Mouse (Mus musculus) v-Abl transformed pro-B cells (cell line): ENCODE data around the gene Pin1.

Source experiments
- in situ Hi-C, 2 experiments: fragments of 400-800 bp; cut with MboI; formaldehyde crosslinking; loops; one replicate each; pipeline ENCODE4 v1.15.1; 2025; ENCODE audit not compliant: unreplicated experiment in 2 of 2

Pin1 gene

DNA sequence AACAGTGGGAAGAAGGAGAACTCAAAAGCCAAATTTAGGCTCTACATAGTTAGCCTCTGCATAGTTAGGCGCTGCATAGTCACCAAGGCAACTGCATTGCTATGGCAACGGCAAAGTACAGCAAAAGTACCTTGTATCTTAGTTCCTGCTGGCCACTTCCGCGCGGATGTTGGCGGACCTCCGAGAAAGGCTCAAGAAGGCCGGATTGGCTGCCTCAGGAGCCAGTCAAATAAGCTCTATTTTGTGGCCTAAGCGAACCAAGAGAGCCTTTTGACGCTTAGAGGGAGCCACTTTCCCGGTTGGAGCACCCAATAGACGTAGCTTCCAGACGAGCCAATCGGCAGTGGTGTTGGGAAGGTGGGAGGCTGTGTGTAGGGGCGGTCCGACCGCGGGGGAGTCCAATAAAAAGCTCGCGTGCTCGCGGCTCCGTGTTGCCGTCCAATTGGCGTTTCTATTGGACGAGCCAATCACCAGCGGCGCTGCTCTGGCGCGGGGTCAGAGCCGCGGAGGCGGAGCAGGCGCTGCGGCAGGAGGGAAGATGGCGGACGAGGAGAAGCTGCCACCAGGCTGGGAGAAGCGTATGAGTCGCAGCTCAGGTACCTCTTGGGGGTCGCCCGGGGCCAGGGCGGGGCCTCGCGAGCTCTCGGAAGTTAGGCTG, at the start of gene Pin1:
Pin1 (plus strand) TSS at position 494 of the 658 bp plus-strand sequence.
- in situ Hi-C loops: loop anchor here (5.0 to 10.0 kb wide), 4 partner anchors 47 to 187 kb away; partner anchors contain the start of genes Zfp26 (in 1 of the 2), Zfp426 (in 1 of the 2) and Zfp846 (in 1 of the 2)

DNA sequence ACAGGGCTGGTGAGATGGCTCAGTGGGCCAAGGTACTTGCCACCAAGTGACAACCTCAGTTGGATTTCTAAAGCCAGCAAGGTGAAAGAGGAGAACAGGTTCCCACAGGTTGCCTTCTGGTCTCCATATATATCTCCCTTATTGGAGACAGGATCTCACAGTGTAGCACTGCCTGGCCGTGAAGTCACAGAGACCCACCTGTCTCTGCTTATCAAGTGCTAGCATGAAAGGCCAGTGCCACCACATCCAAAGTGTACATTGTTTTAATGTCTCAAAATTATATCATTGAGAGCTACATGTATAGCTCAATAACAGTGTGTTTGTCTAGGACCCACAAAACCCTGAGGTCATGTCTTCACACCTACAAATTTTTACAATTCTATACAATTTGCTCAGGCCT, 45.6 kb upstream of the Pin1 start:
- in situ Hi-C loops: loop anchor here in 1 of 2 experiments (10.0 kb wide), 2 partner anchors 49 to 129 kb away; partner anchors contain the start of gene Pin1

DNA sequence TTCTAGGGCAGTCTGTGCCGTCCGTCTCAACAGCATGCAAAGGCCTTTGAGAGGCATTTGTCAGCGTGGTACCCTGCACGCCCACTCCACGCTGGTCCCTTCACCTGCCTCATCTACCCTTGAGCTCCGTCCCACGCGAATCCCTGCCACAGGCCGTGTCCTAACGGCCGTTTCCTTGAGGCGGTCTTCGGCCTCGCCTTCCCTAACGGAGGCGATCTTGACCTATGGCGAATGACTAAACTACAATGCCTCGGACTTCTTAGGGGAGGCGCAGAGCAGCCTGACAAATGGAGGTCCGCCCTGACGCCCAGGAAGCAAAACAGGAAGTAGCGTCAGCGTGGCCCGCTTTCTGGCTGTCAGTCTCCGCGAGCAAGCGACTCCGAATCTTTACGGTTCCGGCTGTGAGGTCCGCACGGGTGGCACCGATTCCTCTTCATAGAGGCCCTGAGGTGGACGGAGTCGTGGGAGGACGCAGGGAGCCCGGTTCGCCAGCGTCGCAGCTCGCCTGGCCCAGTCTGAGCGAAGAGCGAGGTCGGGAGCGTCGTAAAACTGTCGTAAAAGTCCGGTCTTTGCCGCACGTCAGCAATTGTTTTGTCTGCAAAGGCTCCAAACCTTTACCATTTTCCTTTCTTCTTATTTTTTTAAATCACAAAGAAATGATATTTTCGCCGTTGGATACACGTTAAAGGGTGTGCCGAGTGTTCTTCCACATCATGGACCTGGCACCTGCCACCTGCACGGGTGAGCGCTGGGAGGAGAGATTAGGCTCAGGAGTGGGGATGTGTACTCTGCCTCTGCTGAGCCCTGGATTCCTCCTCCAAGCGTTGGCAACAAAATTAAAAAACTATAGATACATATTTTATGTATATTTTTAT, 44.6 kb upstream of the Pin1 start:
- in situ Hi-C loops: loop anchor here in 1 of 2 experiments (10.0 kb wide), 2 partner anchors 47 to 127 kb away; partner anchors contain the start of gene Pin1

DNA sequence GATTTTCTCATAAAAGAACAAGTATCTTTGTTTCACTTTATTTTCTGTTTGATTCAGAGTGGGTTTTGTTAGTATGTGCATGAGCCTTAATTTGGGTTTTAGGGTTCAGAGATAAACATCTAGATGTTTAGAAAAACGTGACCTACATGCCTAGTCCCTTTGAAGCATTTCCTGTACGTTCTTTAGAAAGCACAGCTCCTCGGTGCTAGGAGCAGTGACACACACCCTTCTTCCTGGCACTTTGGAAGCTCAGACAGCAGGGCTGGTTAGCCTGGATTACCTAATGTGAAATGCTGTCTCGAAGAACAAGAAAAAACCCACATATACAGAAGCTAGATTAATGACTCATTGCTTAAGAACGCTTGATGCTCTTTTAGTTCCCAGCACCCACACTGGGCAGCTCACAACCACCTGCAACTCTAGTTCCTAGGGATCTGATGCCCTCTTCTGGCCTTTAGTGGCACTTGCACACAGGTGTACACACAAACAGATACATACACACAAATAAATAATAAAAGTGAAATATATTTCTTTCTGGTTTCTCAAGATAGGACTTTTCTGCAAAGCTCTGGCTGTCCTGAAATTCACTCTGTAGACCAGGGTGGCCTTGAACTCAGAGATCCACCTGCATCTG, 41.9 kb upstream of the Pin1 start:
- in situ Hi-C loops: loop anchor here in 1 of 2 experiments (10.0 kb wide), 2 partner anchors 45 to 125 kb away; partner anchors contain the start of gene Pin1

DNA sequence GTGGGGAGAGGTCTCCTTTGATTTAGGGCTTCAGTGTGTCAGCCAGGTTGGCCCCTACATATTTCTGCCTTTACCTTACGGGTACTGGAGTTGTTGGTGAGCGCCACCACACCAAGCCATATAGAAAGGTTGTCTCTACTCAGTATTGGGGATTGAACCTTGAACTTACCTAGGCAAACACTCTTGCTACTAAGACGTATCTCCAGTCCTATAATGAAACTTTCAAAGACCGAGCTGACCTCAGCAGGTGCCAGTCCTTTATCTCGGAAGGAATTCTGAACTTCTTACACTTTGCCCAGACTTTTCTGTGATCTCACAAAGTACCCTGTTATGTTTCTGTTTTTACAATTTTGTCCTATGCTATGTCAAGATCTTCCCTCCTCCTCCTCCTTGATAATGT, 39.9 kb upstream of the Pin1 start:
- in situ Hi-C loops: no loop called here

DNA sequence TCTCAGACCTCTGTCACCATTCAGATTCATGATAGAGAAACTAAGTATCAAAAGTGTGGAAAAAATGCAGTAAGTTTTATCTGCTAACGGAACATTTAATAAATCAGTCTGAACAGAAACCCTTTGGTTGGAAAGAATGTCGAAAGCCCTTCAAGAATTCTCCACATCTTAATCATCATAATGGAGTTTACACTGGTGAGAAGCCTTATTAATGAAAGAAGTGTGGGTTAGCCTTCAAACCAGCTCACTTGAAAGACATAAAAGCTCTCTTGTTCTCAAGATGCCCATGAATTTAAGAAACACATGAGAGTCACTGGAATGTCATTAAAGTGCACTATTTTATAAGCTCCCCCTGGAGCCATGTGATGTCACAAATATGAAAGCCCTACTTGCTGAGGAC, 35.2 kb upstream of the Pin1 start:
- in situ Hi-C loops: no loop called here

DNA sequence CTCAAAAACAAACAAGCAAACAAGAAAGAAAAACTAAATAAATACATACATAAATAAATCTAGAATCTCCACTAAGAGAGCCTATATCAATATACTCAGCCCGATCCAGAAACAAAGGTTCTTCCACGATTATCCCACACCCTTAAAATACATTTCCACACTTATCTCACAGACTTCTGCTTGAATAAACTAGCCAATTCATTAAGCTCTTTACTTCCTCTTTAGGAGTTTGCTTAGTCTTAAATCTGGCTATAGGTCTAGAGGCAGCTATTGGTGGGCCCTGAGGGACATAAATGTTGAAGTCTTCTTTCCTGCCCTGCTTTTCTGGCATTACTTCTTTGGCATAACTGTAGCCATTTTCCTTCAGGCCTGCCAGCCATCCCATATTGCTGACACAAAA, 20.6 kb upstream of the Pin1 start:
- in situ Hi-C loops: loop anchor here (10.0 to 25.0 kb wide), 6 partner anchors 253 to 1831 kb away; partner anchors contain the start of genes Gm17545 (in 2 of the 2), Rp9 (in 2 of the 2), Cdc37 (in 1 of the 2) and Dnm2 (in 1 of the 2)

DNA sequence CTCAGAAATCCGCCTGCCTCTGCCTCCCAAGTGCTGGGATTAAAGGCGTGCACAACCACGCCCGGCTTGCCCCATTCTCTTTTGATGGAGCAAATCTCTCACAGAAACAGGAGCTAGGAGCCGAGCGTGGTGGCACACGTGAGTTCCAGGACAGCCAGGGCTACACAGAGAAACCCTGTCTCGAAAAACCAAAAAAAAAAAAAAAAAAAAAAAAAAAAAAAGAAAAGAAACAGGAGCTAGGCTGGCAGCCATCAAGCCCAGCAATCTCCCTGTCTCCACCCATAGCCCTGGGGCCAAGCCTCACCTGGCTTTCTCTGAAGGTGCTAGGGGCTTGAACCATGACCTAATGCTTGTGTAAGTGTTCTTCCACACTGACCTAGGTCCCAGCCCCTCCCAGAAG, 16.2 kb upstream of the Pin1 start:
- in situ Hi-C loops: loop anchor here (10.0 to 25.0 kb wide), 6 partner anchors 249 to 1827 kb away; partner anchors contain the start of genes Gm17545 (in 2 of the 2), Rp9 (in 2 of the 2), Cdc37 (in 1 of the 2) and Dnm2 (in 1 of the 2)

DNA sequence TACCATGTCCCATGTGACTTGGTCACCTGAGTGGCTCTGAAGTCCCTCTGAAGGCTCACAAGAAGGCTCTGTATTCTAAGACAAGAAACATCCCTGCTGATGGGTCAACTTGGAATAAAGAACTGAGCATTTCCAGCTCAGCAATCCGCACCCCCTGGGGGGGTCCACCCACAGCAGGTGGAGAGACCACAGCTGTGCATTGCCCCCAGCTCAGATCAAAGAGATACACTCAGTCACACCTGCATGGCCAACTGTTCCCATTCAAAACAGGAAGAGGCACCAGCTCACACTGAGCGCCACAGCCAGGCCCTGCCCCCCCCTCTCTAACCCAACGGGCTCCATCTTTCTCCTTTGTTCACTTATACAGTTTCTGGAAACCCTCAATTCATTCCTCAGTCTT, 15.6 kb upstream of the Pin1 start:
- in situ Hi-C loops: loop anchor here (10.0 to 25.0 kb wide), 6 partner anchors 249 to 1826 kb away; partner anchors contain the start of genes Gm17545 (in 2 of the 2), Rp9 (in 2 of the 2), Cdc37 (in 1 of the 2) and Dnm2 (in 1 of the 2)

DNA sequence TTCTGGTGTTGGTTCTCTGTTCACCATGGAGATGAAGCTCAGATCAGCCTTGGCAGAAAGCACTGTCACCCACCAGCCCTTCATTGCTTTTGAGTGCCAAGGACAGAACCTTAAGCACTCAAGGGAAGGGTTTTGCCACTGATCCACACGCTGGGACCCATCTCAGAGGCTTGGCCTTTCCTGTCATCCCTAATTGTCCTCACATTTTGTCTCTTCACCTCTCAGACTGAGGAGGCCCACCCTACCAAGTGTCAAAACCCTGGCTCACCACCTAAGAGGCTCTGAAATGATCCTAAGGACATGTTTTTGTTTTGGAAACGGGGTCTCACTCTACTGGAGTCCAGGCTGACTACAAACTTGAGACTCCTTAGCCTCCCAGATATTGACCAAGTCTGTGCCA, 15.1 kb upstream of the Pin1 start:
- in situ Hi-C loops: loop anchor here (10.0 to 25.0 kb wide), 6 partner anchors 248 to 1826 kb away; partner anchors contain the start of genes Gm17545 (in 2 of the 2), Rp9 (in 2 of the 2), Cdc37 (in 1 of the 2) and Dnm2 (in 1 of the 2)

DNA sequence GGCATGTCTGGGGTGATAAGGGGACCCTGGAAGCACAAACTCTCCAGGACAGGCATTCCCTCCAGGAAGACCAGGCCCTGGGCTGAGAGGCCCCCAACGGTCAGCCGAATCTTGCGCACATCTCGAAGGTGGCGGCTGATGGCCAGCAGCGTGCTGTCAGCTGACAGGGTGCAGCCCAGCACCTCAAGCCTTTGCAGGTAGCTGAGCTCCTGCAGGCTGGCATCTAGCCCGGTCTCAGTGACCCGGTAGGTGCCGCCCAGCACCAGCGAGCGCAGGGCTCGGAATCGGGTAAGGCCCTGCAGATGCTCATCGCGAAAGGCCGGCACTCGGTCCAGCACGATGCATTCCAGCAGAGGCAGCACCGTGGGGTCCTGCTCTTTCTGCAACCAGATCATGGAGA, 13.3 kb upstream of the Pin1 start:
- in situ Hi-C loops: loop anchor here (10.0 to 25.0 kb wide), 6 partner anchors 246 to 1824 kb away; partner anchors contain the start of genes Gm17545 (in 2 of the 2), Rp9 (in 2 of the 2), Cdc37 (in 1 of the 2) and Dnm2 (in 1 of the 2)

DNA sequence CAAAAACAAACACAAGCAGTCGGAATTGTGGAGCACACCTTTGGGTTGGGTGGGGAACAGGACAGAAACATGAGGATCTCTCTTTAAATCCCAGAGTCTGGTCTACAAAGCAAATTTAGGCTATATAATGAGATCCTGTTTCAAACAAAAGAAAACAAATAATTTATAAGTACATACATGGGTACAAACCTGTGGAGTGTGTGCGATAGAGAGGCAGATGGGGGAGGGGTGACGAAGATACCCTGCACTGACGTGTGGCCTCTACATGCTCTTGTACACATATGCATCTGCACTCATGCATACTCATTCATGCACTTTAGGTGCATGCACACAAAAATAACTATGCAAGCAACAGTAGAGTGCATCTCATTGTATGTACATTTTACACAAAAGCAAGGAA, 12.4 kb upstream of the Pin1 start:
- in situ Hi-C loops: loop anchor here (10.0 to 25.0 kb wide), 6 partner anchors 245 to 1823 kb away; partner anchors contain the start of genes Gm17545 (in 2 of the 2), Rp9 (in 2 of the 2), Cdc37 (in 1 of the 2) and Dnm2 (in 1 of the 2)

DNA sequence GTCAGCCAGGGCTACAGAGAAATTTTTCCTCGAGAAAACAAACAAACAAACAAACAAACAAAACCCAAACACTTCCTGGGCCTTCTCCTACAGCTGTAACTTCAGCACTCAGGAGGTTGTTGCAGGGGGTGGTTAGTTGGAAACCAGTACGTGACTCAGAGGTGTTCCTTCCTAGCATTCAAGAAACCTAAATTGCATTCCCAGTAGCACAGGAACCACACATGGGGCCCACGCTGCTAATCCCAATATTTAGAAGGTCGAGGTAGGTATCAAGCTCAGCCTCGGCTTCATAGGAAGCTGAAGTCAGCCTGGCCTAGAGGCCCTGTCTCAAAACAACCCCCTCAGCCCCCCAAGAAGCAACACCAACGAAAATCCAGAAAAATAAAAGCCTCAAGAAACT, 10.4 kb upstream of the Pin1 start:
- in situ Hi-C loops: loop anchor here (25.0 kb wide), 5 partner anchors 496 to 1821 kb away; partner anchors contain the start of genes Gm17545 (in 2 of the 2), Rp9 (in 2 of the 2), Cdc37 (in 1 of the 2) and Dnm2 (in 1 of the 2)

DNA sequence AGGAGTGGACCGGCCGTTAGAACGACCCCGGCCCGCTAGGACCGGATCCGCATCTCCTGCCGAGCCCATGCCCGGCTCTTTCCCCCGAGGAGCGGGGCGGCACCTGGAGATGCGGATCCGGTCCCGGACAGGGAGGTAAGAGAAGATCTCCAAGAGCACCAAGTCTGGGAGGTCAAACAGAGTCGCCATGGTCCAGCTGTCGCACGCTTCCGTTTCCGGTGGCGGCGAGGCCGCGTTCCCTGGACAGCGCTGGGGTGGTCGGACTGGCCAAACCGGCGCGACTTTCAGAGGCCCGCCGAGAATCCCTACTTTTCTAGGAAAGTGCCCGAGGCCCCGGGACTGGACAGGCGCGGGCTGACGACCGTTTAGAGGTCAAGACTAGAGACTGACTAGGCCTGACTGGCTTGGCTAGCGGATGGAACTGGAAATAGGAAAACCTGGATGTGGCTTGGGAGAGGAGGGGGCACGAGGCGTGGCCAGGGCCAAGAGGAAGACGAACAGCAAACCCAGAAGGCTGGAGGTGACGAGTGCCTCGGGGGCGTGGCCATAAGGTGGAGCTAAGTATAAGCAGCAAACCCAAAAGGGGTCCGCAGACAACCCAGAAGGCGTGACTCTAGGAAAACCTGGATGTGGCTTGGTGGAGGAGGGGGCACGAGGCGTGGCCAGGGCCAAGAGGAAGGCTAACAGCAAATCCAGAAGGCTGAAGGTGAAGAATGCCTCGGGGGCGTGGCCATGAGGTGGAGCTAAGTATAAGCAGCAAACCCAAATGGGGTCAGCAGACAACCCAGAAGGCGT, 9.6 kb upstream of the Pin1 start, which contains the start of gene Ubl5:
Ubl5 (plus strand) TSS at position 778 of the 795 bp plus-strand sequence.
- in situ Hi-C loops: loop anchor here (25.0 kb wide), 5 partner anchors 495 to 1820 kb away; partner anchors contain the start of genes Gm17545 (in 2 of the 2), Rp9 (in 2 of the 2), Cdc37 (in 1 of the 2) and Dnm2 (in 1 of the 2)

DNA sequence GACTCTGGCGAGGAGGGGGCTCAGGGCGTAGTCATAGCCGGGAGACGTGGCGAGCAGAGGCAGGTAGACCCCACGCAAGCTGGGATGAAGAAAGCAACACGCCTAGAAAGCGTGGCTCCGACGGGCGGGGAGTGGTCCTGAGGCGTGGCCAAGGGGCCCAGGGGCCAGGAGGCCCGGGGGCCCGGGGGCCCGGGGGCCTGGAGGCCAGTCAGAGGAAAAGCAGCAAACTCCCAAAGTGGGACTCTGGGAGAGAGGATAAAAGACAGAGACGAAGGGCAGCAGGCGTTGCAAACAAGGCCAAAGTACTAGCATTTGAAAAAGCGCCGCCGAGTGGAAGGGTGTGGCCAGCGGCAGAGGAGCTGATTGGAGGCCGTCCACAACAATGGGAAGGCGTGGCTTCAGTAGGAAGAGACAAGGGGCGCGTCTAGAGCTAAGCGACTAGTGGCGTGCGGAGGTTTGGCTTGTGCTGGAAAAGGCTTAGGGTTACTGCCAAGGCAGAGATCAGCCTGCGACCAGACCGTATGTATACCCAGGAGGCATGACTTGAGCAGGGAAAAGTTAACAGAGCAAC, 8.9 kb upstream of the Pin1 start:
- in situ Hi-C loops: loop anchor here (25.0 kb wide), 5 partner anchors 494 to 1819 kb away; partner anchors contain the start of genes Gm17545 (in 2 of the 2), Rp9 (in 2 of the 2), Cdc37 (in 1 of the 2) and Dnm2 (in 1 of the 2)

DNA sequence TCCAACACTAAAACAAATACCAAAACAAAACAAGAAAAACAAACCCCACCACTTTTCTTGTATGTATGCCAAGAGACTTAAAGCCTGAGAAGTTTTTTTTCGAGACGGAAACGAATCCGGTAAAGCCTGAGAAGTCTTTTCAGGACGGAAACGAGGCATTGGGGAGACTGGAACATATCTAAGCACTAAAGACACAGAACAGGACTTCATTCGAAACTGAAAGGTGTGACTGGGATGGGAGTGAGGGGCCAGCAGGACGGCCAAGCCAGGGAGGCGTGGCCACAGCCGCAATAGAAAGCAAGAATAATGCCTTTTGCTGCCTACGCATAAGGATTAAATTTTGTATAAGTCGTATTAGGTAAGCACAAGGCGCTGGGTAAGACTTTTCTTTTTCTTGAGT, 8.1 kb upstream of the Pin1 start:
- in situ Hi-C loops: loop anchor here (25.0 kb wide), 5 partner anchors 494 to 1819 kb away; partner anchors contain the start of genes Gm17545 (in 2 of the 2), Rp9 (in 2 of the 2), Cdc37 (in 1 of the 2) and Dnm2 (in 1 of the 2)

DNA sequence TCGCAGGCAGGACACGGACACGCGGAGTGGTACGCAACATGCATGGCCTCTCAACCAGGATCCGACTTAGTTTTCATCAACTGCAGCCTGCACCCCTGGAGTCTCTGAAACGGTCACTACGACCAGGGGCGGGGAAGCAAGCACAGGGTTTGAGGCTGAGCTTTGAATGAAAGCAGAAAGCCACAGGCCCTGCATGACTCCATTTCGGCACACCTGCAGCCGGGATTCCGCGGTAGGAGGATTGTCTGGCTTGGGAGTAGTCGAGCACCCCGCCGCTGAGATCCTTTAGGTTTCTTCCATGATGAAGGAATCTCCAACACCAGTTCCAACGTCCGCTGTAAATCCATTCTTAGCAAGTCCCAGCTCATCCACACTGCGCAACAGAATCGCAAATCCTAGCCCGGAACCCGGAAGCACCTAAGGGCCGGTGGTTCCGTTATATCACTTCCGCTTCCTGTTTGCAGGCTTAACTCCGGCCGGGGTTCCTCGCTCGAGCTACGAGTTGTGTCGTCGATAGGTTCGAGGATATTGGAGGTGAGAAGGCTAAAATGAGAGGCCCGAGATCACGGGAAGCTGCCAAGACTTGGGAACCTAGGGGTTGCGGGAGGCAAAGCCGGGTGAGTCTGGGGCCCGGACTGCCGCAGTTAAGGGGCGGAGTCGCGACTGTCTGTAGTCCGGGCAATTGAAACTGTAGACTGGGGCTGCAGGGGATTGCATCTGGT, 7.4 kb upstream of the Pin1 start, which contains the start of gene Fbxl12:
Fbxl12 (minus strand) TSS at position 408 of the 722 bp plus-strand sequence.
- in situ Hi-C loops: loop anchor here (25.0 kb wide), 5 partner anchors 493 to 1818 kb away; partner anchors contain the start of genes Gm17545 (in 2 of the 2), Rp9 (in 2 of the 2), Cdc37 (in 1 of the 2) and Dnm2 (in 1 of the 2)
